Mouse (Mus musculus) embryonic stem cell, embryonic (primary cell): ENCODE results near the gene Slc26a10.

Experiments used
- CTCF ChIA-PET, 4 experiments: fragments of 300-600 bp in 2 of 4; fragments of 350-600 bp in 2 of 4; sonication (Branson Sonifier 250); formaldehyde crosslinking; loops; one replicate each; lab custom pipeline; 2022; ENCODE audit warnings: inconsistent platforms in 2 of 4; lab: Charles Lee
- POLR2A ChIA-PET, 4 experiments: fragments of 300-600 bp in 2 of 4; fragments of 350-600 bp in 2 of 4; sonication (Branson Sonifier 250); formaldehyde crosslinking; loops; one replicate each; lab custom pipeline; 2022; ENCODE audit warnings: antibody characterized with exemption in 4 of 4, inconsistent platforms in 1 of 4; lab: Charles Lee

Slc26a10 gene

GRCm38 (mm10) chr10:127191191-127192056, 11.0 kb upstream of the Slc26a10 start:
- POLR2A ChIA-PET: interaction anchor here in 3 of 4 experiments (0.9 to 3.6 kb wide), 18 partner anchors 8 to 99 kb away, joined by 3 to 14 read pairs (median 5); partner anchors contain the start of genes Pip4k2c (in 2 of the 3) and Slc26a10 (in 1 of the 3)
- CTCF ChIA-PET: interaction anchor here in 2 of 4 experiments (0.6 to 1.4 kb wide), 2 partner anchors 21 to 26 kb away, joined by 3 to 7 read pairs; no protein-coding TSS in a partner anchor

GRCm38 (mm10) chr10:127190398-127191190, 10.1 kb upstream of the Slc26a10 start:
- ChIA-PET CTCF (interaction anchor here (0.6 to 1.4 kb wide), 9 partner anchors 20 to 133 kb away, joined by 3 to 7 read pairs (median 3); partner anchors contain the start of gene Mars (in 1 of the 4)), POLR2A (interaction anchor here (0.6 to 3.6 kb wide), 25 partner anchors 9 to 263 kb away, joined by 3 to 14 read pairs (median 4); partner anchors contain the start of genes Pip4k2c (in 2 of the 4) and Slc26a10 (in 1 of the 4))

- POLR2A ChIA-PET: interaction anchor here (0.6 to 3.6 kb wide), 25 partner anchors 9 to 262 kb away, joined by 3 to 14 read pairs (median 4); partner anchors contain the start of genes Pip4k2c (in 3 of the 4) and Slc26a10 (in 1 of the 4)
- CTCF ChIA-PET: interaction anchor here (0.6 to 1.4 kb wide), 8 partner anchors 19 to 134 kb away, joined by 3 to 7 read pairs (median 3); partner anchors contain the start of gene Mars (in 1 of the 4)
These were observed 9.4 kb upstream of the Slc26a10 start, which contains the start of gene Arhgef25 for GRCm38 (mm10) chr10:127189651-127190381. Arhgef25 (minus strand) TSS chr10:127190083.

GRCm38 (mm10) chr10:127189116-127189650, 8.7 kb upstream of the Slc26a10 start:
- CTCF ChIA-PET: interaction anchor here in 2 of 4 experiments (0.7 to 1.0 kb wide), 2 partner anchors 18 to 138 kb away, joined by 3 read pairs; no protein-coding TSS in a partner anchor
- POLR2A ChIA-PET: interaction anchor here in 3 of 4 experiments (0.6 to 3.6 kb wide), 13 partner anchors 9 to 94 kb away, joined by 3 to 13 read pairs (median 4); partner anchors contain the start of genes Pip4k2c (in 2 of the 3) and Os9 (in 1 of the 3)

GRCm38 (mm10) chr10:127188465-127189115, 8.1 kb upstream of the Slc26a10 start:
- ChIA-PET CTCF (interaction anchor here in 2 of 4 experiments (0.7 to 2.0 kb wide), 3 partner anchors 17 to 137 kb away, joined by 3 to 4 read pairs (median 3); no protein-coding TSS in a partner anchor), POLR2A (interaction anchor here in 3 of 4 experiments (0.6 to 3.6 kb wide), 17 partner anchors 8 to 95 kb away, joined by 3 to 13 read pairs (median 4); partner anchors contain the start of genes Pip4k2c (in 3 of the 3), Os9 (in 1 of the 3) and Slc26a10 (in 1 of the 3))

- CTCF ChIA-PET: interaction anchor here in 1 of 4 experiments (2.0 kb wide), 1 partner anchor 27 kb away, joined by 4 read pairs; no protein-coding TSS in a partner anchor
- POLR2A ChIA-PET: interaction anchor here in 3 of 4 experiments (0.7 to 2.6 kb wide), 18 partner anchors 8 to 151 kb away, joined by 3 to 9 read pairs (median 4); partner anchors contain the start of genes Pip4k2c (in 2 of the 3) and Slc26a10 (in 1 of the 3)
These were observed 7.6 kb upstream of the Slc26a10 start for GRCm38 (mm10) chr10:127188079-127188453.

- ChIA-PET POLR2A (interaction anchor here in 3 of 4 experiments (0.6 to 4.1 kb wide), 18 partner anchors 7 to 217 kb away, joined by 3 to 14 read pairs (median 4); partner anchors contain the start of genes Pip4k2c (in 2 of the 3) and Slc26a10 (in 1 of the 3)), CTCF (interaction anchor here in 2 of 4 experiments (1.7 to 2.0 kb wide), 2 partner anchors 17 to 28 kb away, joined by 3 to 4 read pairs; no protein-coding TSS in a partner anchor)
These were observed 7.1 kb upstream of the Slc26a10 start for GRCm38 (mm10) chr10:127187371-127188078.

GRCm38 (mm10) chr10:127186451-127186850, 6.0 kb upstream of the Slc26a10 start:
- CTCF ChIA-PET: interaction anchor here (0.7 to 2.0 kb wide), 7 partner anchors 8 to 163 kb away, joined by 3 to 6 read pairs (median 3); partner anchors contain the start of genes B4galnt1 (in 1 of the 4) and Pip4k2c (in 1 of the 4)

GRCm38 (mm10) chr10:127185506-127185905, 5.1 kb upstream of the Slc26a10 start:
- ChIA-PET POLR2A (interaction anchor here in 3 of 4 experiments (0.5 to 4.1 kb wide), 25 partner anchors 9 to 164 kb away, joined by 3 to 14 read pairs (median 5); partner anchors contain the start of gene Pip4k2c (in 3 of the 3)), CTCF (interaction anchor here (0.6 to 2.5 kb wide), 17 partner anchors 9 to 352 kb away, joined by 3 to 23 read pairs (median 3); partner anchors contain the start of genes B4galnt1 (in 1 of the 4), Gli1 (in 1 of the 4) and Pip4k2c (in 1 of the 4))

More at GRCm38 (mm10) chr10:127186451-127186850, 6.0 kb upstream of the Slc26a10 start:
- POLR2A ChIA-PET: interaction anchor here in 3 of 4 experiments (0.6 to 4.1 kb wide), 9 partner anchors 8 to 1081 kb away, joined by 3 to 14 read pairs (median 6); partner anchors contain the start of genes Pip4k2c (in 2 of the 3) and Mars (in 1 of the 3)

- ChIA-PET CTCF (interaction anchor here (0.6 to 2.5 kb wide), 21 partner anchors 8 to 353 kb away, joined by 3 to 23 read pairs (median 3); partner anchors contain the start of genes B4galnt1 (in 1 of the 4), Gli1 (in 1 of the 4) and Pip4k2c (in 1 of the 4)), POLR2A (interaction anchor here (0.5 to 4.1 kb wide), 35 partner anchors 9 to 164 kb away, joined by 3 to 14 read pairs (median 5); partner anchors contain the start of genes Pip4k2c (in 4 of the 4) and B4galnt1 (in 1 of the 4))
These were observed 4.7 kb upstream of the Slc26a10 start for GRCm38 (mm10) chr10:127185101-127185500.

GRCm38 (mm10) chr10:127183759-127184158, 3.3 kb upstream of the Slc26a10 start:
- POLR2A ChIA-PET: interaction anchor here (0.6 to 4.1 kb wide), 36 partner anchors 9 to 148 kb away, joined by 3 to 14 read pairs (median 4); partner anchors contain the start of genes Pip4k2c (in 3 of the 4) and Mars (in 2 of the 4)
- CTCF ChIA-PET: interaction anchor here in 3 of 4 experiments (0.6 to 2.5 kb wide), 12 partner anchors 13 to 1452 kb away, joined by 3 to 23 read pairs (median 4); partner anchors contain the start of genes B4galnt1 (in 1 of the 3) and Pip4k2c (in 1 of the 3)

GRCm38 (mm10) chr10:127182624-127183023, 2.2 kb upstream of the Slc26a10 start:
- POLR2A ChIA-PET: interaction anchor here in 1 of 4 experiments (1.2 to 3.0 kb wide), 2 partner anchors 32 to 119 kb away, joined by 3 to 8 read pairs; partner anchors contain the start of gene Cdk4
- CTCF ChIA-PET: interaction anchor here in 1 of 4 experiments (0.9 kb wide), 1 partner anchor 12 kb away, joined by 3 read pairs; no protein-coding TSS in a partner anchor

- CTCF ChIA-PET: interaction anchor here in 1 of 4 experiments (0.9 kb wide), 1 partner anchor 11 kb away, joined by 3 read pairs; no protein-coding TSS in a partner anchor
These were observed 1.1 kb upstream of the Slc26a10 start for GRCm38 (mm10) chr10:127181566-127181965.

GRCm38 (mm10) chr10:127180695-127181047, 226 bp upstream of the Slc26a10 start:
- CTCF ChIA-PET: interaction anchor here (0.7 to 2.4 kb wide), 8 partner anchors 10 to 158 kb away, joined by 3 to 19 read pairs (median 4); partner anchors contain the start of genes B4galnt1 (in 1 of the 4) and Pip4k2c (in 1 of the 4)
- POLR2A ChIA-PET: interaction anchor here (0.5 to 2.0 kb wide), 18 partner anchors 7 to 246 kb away, joined by 3 to 6 read pairs (median 4); partner anchors contain the start of genes Pip4k2c (in 2 of the 4) and Arhgef25 (in 1 of the 4)

More at GRCm38 (mm10) chr10:127181566-127181965, 1.1 kb upstream of the Slc26a10 start:
- POLR2A ChIA-PET: no interaction called here
